Mouse (Mus musculus) midbrain, embryonic 14.5 days (tissue): ENCODE data around the gene Gm17428. TPM values are rescaled to one million over a fixed set of nuclear protein-coding genes. Genes with fewer than 3 reads are reported as not detected.

ENCODE experiments used
- ATAC-seq: fragments of 200-750 bp; cut with Nextera tagmentation; 2 replicates; pipeline ENCODE4 v1.8.0; 2017; ENCODE audit warnings: moderate number of reproducible peaks, moderate library complexity; ENCODE audit not compliant: low FRiP score, low TSS enrichment
- DNase-seq: peaks from one replicate; pipeline ENCODE4 v3.0.0-alpha.2; 2015
- H3K27ac ChIP-seq: fragments of 300-500 bp; sonication (generic); replicated peaks from 2 replicates; pipeline ENCODE4 v1.5.1; 2014; ENCODE audit warnings: mild to moderate bottlenecking, low read depth, low read length, moderate library complexity
- H3K27me3 ChIP-seq: fragments of 300-500 bp; sonication (generic); 2 replicates; pipeline ENCODE4 v1.6.1; 2014; ENCODE audit warnings: low read length, control low read depth, mixed read lengths; ENCODE audit not compliant: control insufficient read depth, insufficient read depth
- H3K36me3 ChIP-seq: fragments of 300-500 bp; sonication (generic); 2 replicates; pipeline ENCODE4 v1.6.1; 2014; ENCODE audit warnings: low read length, control low read depth; ENCODE audit not compliant: control insufficient read depth, insufficient read depth
- H3K4me1 ChIP-seq: fragments of 300-500 bp; sonication (generic); 2 replicates; pipeline ENCODE4 v1.6.1; 2014; ENCODE audit warnings: mild to moderate bottlenecking, antibody characterized with exemption, low read length, control low read depth; ENCODE audit not compliant: control insufficient read depth, insufficient read depth
- H3K4me2 ChIP-seq: fragments of 300-500 bp; sonication (generic); 2 replicates; pipeline ENCODE4 v1.6.1; 2014; ENCODE audit warnings: mild to moderate bottlenecking, low read length, moderate library complexity
- H3K4me3 ChIP-seq: fragments of 300-500 bp; sonication (generic); replicated peaks from 2 replicates; pipeline ENCODE4 v1.5.1; 2014; ENCODE audit warnings: low read depth, low read length
- H3K9ac ChIP-seq: fragments of 300-500 bp; sonication (generic); replicated peaks from 2 replicates; pipeline ENCODE4 v1.6.1; 2014; ENCODE audit warnings: mild to moderate bottlenecking, low read length, moderate library complexity
- H3K9me3 ChIP-seq: fragments of 300-500 bp; sonication (generic); 2 replicates; pipeline ENCODE4 v1.6.1; 2016; ENCODE audit warnings: low read length, control low read depth, mixed read lengths; ENCODE audit not compliant: control insufficient read depth
- WGBS: fragments of 180-500 bp; shearing (Covaris S2); extraction: QIAGEN DNeasy Blood & Tissue Kit; methylation state at CpG from one replicate; pipeline ENCODE4 v1.1.7; 2014; 5-methylcytosine and 5-hydroxymethylcytosine counted together
- polyA plus RNA-seq: library from polyadenylated mRNA; unstranded; fragments of >200 nt; fragmentation: Nextera tagmentation; extraction: Ambion mirVana; gene quantifications from 2 replicates; pipeline ENCODE4 v1.2.1, GENCODE M21; 2014

Gm17428 gene
- not detected in 2 replicates for polyA plus RNA-seq

DNA sequence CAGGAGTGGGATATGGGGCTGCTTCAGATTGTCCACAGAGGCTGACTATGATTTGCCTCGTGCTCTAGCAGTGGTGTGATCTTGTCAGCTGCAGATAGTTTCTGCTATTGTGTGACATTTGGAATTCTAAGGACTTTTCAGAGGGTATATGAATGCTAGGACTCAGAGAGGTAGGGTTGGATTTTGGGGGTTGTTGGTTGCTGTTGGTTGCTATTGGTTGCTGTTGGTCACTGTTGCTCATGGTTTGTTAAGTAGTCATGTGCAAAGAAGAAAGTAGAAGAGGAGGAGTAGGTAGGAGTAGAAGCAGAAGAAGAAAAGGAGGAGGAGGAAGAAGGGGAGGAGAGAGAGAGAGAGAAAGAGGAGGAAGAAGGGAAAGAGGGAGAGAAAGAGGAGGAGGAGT is at the start of gene Gm17428:
Gene Gm17428, plus strand, starts transcription at position 301 of the 400 bp plus-strand sequence.
- no peak within 1 kb of the TSS for H3K4me3 ChIP-seq
- H3K9ac ChIP-seq, result no peak within 1 kb of the TSS
- peaks cover 6% of the 10 kb centered on the region for H3K4me1 ChIP-seq
- H3K27ac ChIP-seq, result no peak within 1 kb of the TSS
- no peaks in the 10 kb centered on the region for H3K9me3 ChIP-seq
- H3K27me3 ChIP-seq, result no peaks in the 10 kb centered on the region
- 81% methylated on average over 1 of the region's 1 CpGs for WGBS
- DNase-seq (no peak), ATAC-seq (no peak)
- H3K4me2 ChIP-seq, result no peak within 1 kb of the TSS
- H3K36me3 ChIP-seq, result no peaks in the 10 kb centered on the region

- Histone ChIP-seq H3K4me2 (peak overlapping the region; percentile 96), H3K9ac (peak overlapping the region; percentile 73; the same call in 1 of the 2 replicates), H3K4me1 (peaks cover 28% of the 10 kb centered on the region), H3K27me3 (no peaks in the 10 kb centered on the region), H3K27ac (peak overlapping the region; percentile 94), H3K9me3 (no peaks in the 10 kb centered on the region), H3K36me3 (no peaks in the 10 kb centered on the region), H3K4me3 (no peak overlapping the region)
- no peak for ATAC-seq
- 13% methylated on average over 7 of the region's 7 CpGs for WGBS
- no peak for DNase-seq
These were observed 49.4 kb upstream of the Gm17428 start for GRCm38 (mm10) chr14:54927296-54927695.

DNA sequence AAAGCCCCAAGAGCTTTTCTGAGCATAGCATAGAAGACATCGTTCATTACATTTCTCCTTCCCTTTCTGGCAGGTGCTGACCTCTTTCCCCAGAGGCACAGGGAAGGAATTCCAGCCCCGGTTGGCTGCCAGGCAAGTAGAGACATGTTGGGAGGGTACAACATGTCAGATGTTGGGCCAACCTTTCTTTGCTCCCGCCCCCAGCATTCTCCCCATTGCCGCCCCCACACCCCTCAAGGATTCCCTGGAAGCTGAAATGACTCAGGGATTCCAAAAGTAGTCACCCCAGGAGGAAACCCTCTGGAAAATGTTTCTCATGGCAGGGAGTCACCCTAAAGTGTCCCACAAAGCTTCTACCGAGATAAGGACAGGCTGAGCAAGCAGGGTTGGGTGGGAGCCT is 46.9 kb upstream of the Gm17428 start:
- Histone ChIP-seq H3K4me3 (no peak overlapping the region), H3K36me3 (no peaks in the 10 kb centered on the region), H3K9me3 (no peaks in the 10 kb centered on the region), H3K4me2 (no peak overlapping the region), H3K4me1 (peaks cover 25% of the 10 kb centered on the region), H3K9ac (no peak overlapping the region), H3K27me3 (no peaks in the 10 kb centered on the region), H3K27ac (no peak overlapping the region)
- no peak for ATAC-seq
- no peak for DNase-seq
- 85% methylated on average over 5 of the region's 5 CpGs for WGBS

DNA sequence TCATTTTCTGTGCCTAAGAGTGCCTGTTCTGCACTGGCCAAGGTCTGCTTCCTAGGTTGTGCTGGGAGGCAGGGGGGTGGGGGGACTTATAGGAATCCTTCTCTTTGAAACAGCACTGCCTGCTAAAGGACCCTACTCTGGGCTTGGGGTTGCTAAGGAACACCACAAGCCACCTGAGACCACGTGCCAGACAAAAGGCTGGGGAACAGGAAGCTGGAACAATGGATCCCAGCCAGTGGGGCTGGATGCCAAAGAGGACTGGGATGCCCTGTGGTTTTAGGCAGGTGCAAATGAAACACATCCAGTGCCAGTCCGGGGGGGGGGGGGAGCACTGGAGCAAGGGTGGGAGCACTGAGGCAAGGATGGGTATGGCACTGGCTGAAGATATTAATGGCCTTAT is 46.3 kb upstream of the Gm17428 start:
- Histone ChIP-seq H3K4me2 (no peak overlapping the region), H3K4me1 (peaks cover 19% of the 10 kb centered on the region), H3K4me3 (no peak overlapping the region), H3K27ac (no peak overlapping the region), H3K9ac (no peak overlapping the region), H3K27me3 (no peaks in the 10 kb centered on the region), H3K9me3 (no peaks in the 10 kb centered on the region), H3K36me3 (no peaks in the 10 kb centered on the region)
- 27% methylated on average over 2 of the region's 2 CpGs for WGBS
- ATAC-seq (no peak), DNase-seq (peak; percentile 35)

GRCm38 (mm10) chr14:54932645-54933150 is 44.0 kb upstream of the Gm17428 start, which contains the start of gene Il25:
Gene Il25 (plus strand): TSS chr14:54932695.
- no peak for ATAC-seq
- DNase-seq, result peak; percentile 32

GRCm38 (mm10) chr14:54935904-54936830 is 40.6 kb upstream of the Gm17428 start, which contains the start of gene Cmtm5:
Gene Cmtm5 (plus strand): TSS chr14:54936261.
- no peak within 1 kb of the TSS for H3K4me3 ChIP-seq
- H3K4me2 ChIP-seq, result no peak within 1 kb of the TSS
- H3K27me3 ChIP-seq, result no peaks in the 10 kb centered on the region
- DNase-seq (peak; percentile 48), ATAC-seq (no peak)
- no peaks in the 10 kb centered on the region for H3K36me3 ChIP-seq
- H3K4me1 ChIP-seq, result peaks cover 11% of the 10 kb centered on the region
- H3K27ac ChIP-seq, result 0 out of 2 replicates have a peak within 1 kb of the TSS, but pooled peaks have one; percentile 27
- 35% methylated on average over 8 of the region's 8 CpGs for WGBS
- H3K9ac ChIP-seq, result no peak within 1 kb of the TSS
- H3K9me3 ChIP-seq, result no peaks in the 10 kb centered on the region

More at GRCm38 (mm10) chr14:54932645-54933150, 44.0 kb upstream of the Gm17428 start, which contains the start of gene Il25:
- no peak within 1 kb of the TSS for H3K27ac ChIP-seq
- no peak within 1 kb of the TSS for H3K9ac ChIP-seq
- H3K36me3 ChIP-seq, result no peaks in the 10 kb centered on the region
- H3K27me3 ChIP-seq, result no peaks in the 10 kb centered on the region
- H3K4me2 ChIP-seq, result no peak within 1 kb of the TSS
- WGBS, result 29% methylated on average over 6 of the region's 6 CpGs
- no peaks in the 10 kb centered on the region for H3K9me3 ChIP-seq
- no peak within 1 kb of the TSS for H3K4me3 ChIP-seq
- H3K4me1 ChIP-seq, result peaks cover 17% of the 10 kb centered on the region

GRCm38 (mm10) chr14:54936831-54937160 is 39.9 kb upstream of the Gm17428 start:
- Histone ChIP-seq H3K4me2 (no peak overlapping the region), H3K36me3 (no peaks in the 10 kb centered on the region), H3K9ac (no peak overlapping the region), H3K4me1 (peaks cover 11% of the 10 kb centered on the region), H3K27ac (no peak overlapping the region), H3K4me3 (no peak overlapping the region), H3K27me3 (no peaks in the 10 kb centered on the region), H3K9me3 (no peaks in the 10 kb centered on the region)
- WGBS, result 57% methylated on average over 6 of the region's 6 CpGs
- ATAC-seq (no peak), DNase-seq (peak; percentile 4)

DNA sequence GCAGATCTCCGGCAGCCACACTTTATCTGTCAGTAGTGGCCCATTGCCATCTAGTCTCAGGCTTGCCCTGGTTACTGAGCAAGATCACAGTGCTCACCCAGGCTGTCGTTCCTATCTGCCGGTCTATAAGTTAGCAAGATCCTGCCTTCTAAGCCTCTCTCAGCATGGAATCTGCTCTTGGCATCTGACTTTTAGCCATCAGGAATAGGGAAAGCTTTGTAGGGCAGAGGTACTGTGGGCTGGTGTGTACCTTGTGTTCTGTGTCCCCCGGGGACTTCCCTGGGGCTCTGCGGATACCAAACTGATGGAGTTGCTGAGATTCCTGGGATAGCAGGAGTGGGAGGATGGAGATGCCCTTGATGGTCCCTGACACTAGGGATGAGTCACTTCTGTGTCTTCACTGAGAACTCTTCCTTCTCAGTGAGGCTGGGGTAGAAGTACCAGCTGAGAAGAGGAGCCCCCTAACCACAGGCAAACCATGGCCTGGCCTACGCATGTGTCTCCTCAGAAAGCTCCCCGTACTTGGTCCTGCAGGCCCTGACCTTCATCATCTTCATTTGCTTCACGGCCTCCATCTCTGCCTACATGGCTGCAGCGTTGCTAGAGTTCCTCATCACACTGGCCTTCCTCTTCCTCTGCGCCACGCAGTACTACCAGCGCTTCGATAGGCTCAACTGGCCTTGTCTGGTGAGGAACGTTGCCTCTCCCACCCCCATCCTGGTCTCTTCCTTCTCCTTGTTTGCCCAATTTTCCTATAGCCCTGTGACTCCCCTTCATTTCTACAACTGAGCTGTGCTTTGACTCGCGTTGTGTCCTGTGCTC is 39.2 kb upstream of the Gm17428 start:
- peaks cover 11% of the 10 kb centered on the region for H3K4me1 ChIP-seq
- WGBS, result 93% methylated on average over 16 of the region's 16 CpGs
- ATAC-seq, result no peak

More for the DNA sequence above, 39.2 kb upstream of the Gm17428 start:
- Histone ChIP-seq H3K9me3 (no peaks in the 10 kb centered on the region), H3K9ac (no peak overlapping the region), H3K4me2 (no peak overlapping the region), H3K27ac (no peak overlapping the region), H3K4me3 (no peak overlapping the region), H3K36me3 (no peaks in the 10 kb centered on the region), H3K27me3 (no peaks in the 10 kb centered on the region)
- DNase-seq, result no peak
